Mouse (Mus musculus) lung, adult 2 months (tissue): Measurements from ENCODE around the gene Snrpg.

Source experiments
- CTCF ChIP-seq: fragments of 200-500 bp; IDR thresholded peaks from 2 replicates; pipeline ENCODE4 v1.5.1; 2011; ENCODE audit warnings: mild to moderate bottlenecking, low read length, control low read depth; ENCODE audit not compliant: insufficient read depth
- POLR2A ChIP-seq: fragments of 200-500 bp; IDR thresholded peaks from 2 replicates; pipeline ENCODE4 v1.6.1; 2011; ENCODE audit warnings: low read depth, mild to moderate bottlenecking, control low read depth, low read length, borderline replicate concordance; ENCODE audit errors: extremely low read depth

GRCm38 (mm10) chr6:86397257-86397980 lies 26.3 kb downstream of the Snrpg start:
- TF ChIP-seq CTCF (no peak), POLR2A (no peak)
